Mouse (Mus musculus) hindbrain, embryonic 13.5 days (tissue): ENCODE measurements around the gene Spata25. TPM values are rescaled to one million over a fixed set of nuclear protein-coding genes. Genes with fewer than 3 reads are reported as not detected.

Source experiments
- ATAC-seq: fragments of 200-750 bp; cut with Nextera tagmentation; 2 replicates; pipeline ENCODE4 v1.8.0; 2017; ENCODE audit warnings: moderate TSS enrichment; ENCODE audit not compliant: low FRiP score
- H3K27ac ChIP-seq: fragments of 300-500 bp; sonication (generic); 2 replicates; pipeline ENCODE4 v1.5.1; 2015; ENCODE audit warnings: inconsistent platforms, mild to moderate bottlenecking, moderate library complexity
- H3K27me3 ChIP-seq: fragments of 300-500 bp; sonication (generic); 2 replicates; pipeline ENCODE4 v1.6.1; 2015; ENCODE audit warnings: mild to moderate bottlenecking, inconsistent platforms
- H3K36me3 ChIP-seq: fragments of 300-500 bp; sonication (generic); 2 replicates; pipeline ENCODE4 v1.6.1; 2015; ENCODE audit warnings: mild to moderate bottlenecking, inconsistent platforms
- H3K4me1 ChIP-seq: fragments of 300-500 bp; sonication (generic); replicated peaks from 2 replicates; pipeline ENCODE4 v1.6.1; 2015; ENCODE audit warnings: inconsistent platforms
- H3K4me2 ChIP-seq: fragments of 300-500 bp; sonication (generic); 2 replicates; pipeline ENCODE4 v1.6.1; 2015; ENCODE audit warnings: inconsistent platforms, mild to moderate bottlenecking, moderate library complexity
- H3K4me3 ChIP-seq: fragments of 300-500 bp; sonication (generic); 2 replicates; pipeline ENCODE4 v1.5.1; 2015; ENCODE audit warnings: mild to moderate bottlenecking, inconsistent platforms
- H3K9ac ChIP-seq: fragments of 300-500 bp; sonication (generic); 2 replicates; pipeline ENCODE4 v1.6.1; 2015; ENCODE audit warnings: mild to moderate bottlenecking, inconsistent platforms
- H3K9me3 ChIP-seq: fragments of 300-500 bp; sonication (generic); 2 replicates; pipeline ENCODE4 v1.6.1; 2016; ENCODE audit warnings: inconsistent platforms
- WGBS: fragments of 180-500 bp; shearing (Covaris S2); methylation state at CpG from one replicate; pipeline ENCODE4 v1.1.7; 2015; 5-methylcytosine and 5-hydroxymethylcytosine counted together
- polyA plus RNA-seq: library from polyadenylated mRNA; unstranded; fragments of >200 nt; fragmentation: Nextera tagmentation; extraction: Ambion mirVana; gene quantifications from 2 replicates; pipeline ENCODE4 v1.2.1, GENCODE M21; 2015

Spata25 gene
- polyA plus RNA-seq, 1 experiment from 2014 or later: not detected

DNA sequence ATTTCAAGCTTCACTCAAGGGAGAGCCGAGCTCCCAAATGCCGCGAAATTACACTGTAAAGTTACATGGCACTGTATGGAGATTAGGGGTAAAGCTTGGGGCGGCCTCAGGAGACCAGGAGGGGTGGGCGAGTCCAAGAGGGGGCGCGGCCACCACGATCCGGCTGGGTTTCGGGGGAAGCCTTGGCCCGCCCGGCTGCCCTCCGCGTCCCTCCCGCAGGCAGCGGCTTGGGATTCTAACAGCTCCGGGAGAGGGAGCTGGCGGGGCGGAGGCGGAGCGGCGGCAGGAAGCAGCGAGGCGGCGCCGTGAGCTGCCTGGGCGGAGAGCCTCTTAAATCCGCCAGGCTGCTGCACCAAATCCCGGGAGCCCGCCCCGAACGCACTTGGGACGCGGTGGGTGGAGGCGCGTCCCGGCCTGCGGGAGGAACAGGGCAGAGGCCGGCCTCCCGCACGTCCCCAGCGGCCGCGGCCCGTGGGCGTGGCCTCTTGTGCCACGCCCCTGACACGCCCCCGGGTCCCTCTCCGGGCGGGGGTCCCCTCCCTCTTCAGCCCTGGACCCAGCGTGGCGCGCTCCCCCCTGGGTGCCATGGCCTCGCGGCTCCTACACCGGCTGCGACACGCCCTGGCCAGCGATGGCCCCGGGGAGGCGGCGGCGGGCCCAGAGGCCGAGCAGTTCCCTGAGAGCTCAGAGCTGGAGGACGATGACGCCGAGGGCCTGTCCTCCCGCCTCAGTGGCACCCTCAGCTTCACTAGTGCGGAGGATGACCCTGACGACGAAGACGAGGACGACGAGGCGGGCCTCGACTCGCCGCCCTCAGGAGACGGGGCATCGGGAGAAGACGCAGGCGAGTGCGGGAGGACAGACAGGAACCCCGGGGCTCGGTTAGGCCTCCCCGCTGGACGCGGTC is 42.6 kb downstream of the Spata25 start, which contains the start of gene Snx21:
TSS of gene Snx21 (plus strand) at position 343 of the 907 bp plus-strand sequence.
- peak; percentile 86 for ATAC-seq

DNA sequence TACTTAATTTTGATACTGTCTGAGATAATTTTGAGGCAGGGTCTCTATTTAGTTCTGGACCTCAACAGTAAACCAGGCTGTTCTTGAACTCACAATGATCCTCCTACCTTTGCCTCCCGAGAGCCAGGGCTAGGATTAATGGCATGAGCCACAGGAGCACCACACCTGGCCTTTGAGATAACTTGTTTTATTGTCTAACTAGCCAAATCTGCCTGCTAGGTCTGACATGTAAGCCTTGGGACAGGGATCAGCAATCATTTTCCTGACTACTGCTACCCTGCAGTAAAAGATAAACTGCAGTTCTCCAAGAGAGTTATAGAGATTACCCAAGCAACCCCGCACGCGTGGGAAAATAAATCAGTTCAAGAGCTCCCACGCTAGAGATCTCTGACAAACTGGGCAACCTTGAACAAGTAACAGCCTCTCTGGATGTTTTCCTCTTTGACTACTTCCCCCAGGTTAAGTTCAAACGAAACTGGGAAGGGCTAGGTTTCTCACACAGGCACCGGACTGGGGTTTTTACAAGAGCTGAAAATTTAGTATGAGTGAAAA is 43.4 kb downstream of the Spata25 start:
- Histone ChIP-seq H3K27me3 (0 out of 2 replicates have a peak, but pooled peaks cover 6% of the 10 kb centered on the region), H3K4me1 (peaks cover 33% of the 10 kb centered on the region), H3K4me3 (peak overlapping the region; percentile 66), H3K36me3 (0 out of 2 replicates have a peak, but pooled peaks cover 3% of the 10 kb centered on the region), H3K27ac (no peak overlapping the region), H3K4me2 (peak overlapping the region; percentile 91), H3K9ac (peak overlapping the region; percentile 82), H3K9me3 (no peaks in the 10 kb centered on the region)
- WGBS: 15% methylated on average over 7 of the region's 7 CpGs
- no peak for ATAC-seq

More for the DNA sequence above, 42.6 kb downstream of the Spata25 start, which contains the start of gene Snx21:
- peak within 1 kb of the TSS; percentile 69 for H3K27ac ChIP-seq
- peaks cover 6% of the 10 kb centered on the region; the same call in 1 of the 2 replicates for H3K36me3 ChIP-seq
- H3K4me2 ChIP-seq: peak within 1 kb of the TSS; percentile 91
- no peaks in the 10 kb centered on the region for H3K9me3 ChIP-seq
- peaks cover 33% of the 10 kb centered on the region for H3K4me1 ChIP-seq
- H3K9ac ChIP-seq: peak within 1 kb of the TSS; percentile 82
- peak within 1 kb of the TSS; percentile 66 for H3K4me3 ChIP-seq
- WGBS: under 1% methylated on average over 87 of the region's 89 CpGs
- 0 out of 2 replicates have a peak, but pooled peaks cover 6% of the 10 kb centered on the region for H3K27me3 ChIP-seq

DNA sequence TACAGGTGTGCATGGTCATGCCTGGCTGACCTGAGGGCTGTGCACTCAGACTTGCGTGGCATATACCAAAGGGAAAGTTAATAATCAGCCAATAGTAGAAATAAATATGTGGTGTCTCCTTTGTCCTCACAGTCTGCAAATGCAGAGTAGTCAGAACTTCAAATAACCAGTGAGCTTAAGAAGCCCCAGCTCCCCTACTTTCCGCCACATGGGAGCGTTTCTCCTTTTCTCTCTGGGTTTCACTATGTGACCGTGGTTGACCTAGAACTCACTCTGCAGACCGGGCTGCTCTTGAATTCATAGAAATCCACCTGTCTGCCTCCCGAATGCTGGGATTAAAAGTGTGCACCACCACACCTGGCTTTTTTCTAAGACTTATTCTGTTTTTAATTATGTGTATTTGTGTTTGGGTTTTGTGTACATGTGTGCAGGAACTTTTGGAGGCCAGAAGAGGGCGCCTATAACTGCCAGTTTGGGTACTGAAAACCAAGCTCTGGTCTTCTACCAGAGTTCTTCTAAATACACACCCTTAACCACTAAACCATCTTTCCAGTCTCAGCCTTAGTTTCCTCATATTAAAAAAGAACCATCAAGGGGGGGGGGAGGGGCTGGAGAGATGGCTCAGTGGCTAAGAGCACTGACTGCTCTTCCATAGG is 44.3 kb downstream of the Spata25 start:
- Histone ChIP-seq H3K9ac (no peak overlapping the region), H3K9me3 (no peaks in the 10 kb centered on the region), H3K36me3 (0 out of 2 replicates have a peak, but pooled peaks cover 2% of the 10 kb centered on the region), H3K4me2 (no peak overlapping the region), H3K4me1 (peaks cover 33% of the 10 kb centered on the region), H3K4me3 (no peak overlapping the region), H3K27ac (no peak overlapping the region), H3K27me3 (0 out of 2 replicates have a peak, but pooled peaks cover 9% of the 10 kb centered on the region)
- no peak for ATAC-seq
- 79% methylated on average over 7 of the region's 7 CpGs for WGBS

- Histone ChIP-seq H3K36me3 (no peaks in the 10 kb centered on the region), H3K9ac (no peak overlapping the region), H3K27me3 (0 out of 2 replicates have a peak, but pooled peaks cover 9% of the 10 kb centered on the region), H3K4me2 (no peak overlapping the region), H3K4me1 (peaks cover 20% of the 10 kb centered on the region), H3K27ac (no peak overlapping the region), H3K9me3 (no peaks in the 10 kb centered on the region), H3K4me3 (no peak overlapping the region)
- WGBS: 78% methylated on average over 4 of the region's 4 CpGs
- ATAC-seq: no peak
Measured at GRCm38 (mm10) chr2:164781876-164782275, 46.5 kb downstream of the Spata25 start.

DNA sequence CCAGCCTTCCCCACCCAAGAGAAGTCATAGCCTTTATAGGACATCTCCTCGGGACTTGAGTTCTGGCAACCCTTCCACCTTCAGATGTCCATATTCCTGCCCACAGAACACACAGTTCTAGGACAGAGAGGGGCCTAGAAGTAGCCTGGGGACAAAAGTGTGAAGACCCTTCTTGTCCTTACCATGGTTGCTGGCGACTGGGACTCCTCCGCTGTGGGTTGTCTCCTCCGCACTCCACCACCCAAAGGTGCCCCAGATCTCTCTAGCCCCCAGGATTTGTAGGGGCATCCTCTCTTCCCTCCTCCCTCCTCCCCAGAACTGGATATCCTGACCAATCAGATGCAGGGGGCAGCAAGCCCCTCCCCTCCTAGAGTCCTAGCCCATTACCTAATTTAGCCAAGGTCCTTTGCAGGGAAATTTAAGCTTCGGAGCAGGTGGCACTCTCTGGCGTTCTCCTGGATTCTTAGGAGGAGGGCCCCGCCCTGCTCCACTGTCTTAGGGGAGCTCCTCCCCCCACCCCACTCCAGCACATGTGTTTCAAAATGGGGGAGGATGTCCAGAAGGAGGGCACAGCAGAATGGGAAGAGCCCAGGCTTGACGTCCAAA is 48.8 kb downstream of the Spata25 start, which contains the start of gene Tnnc2:
TSS of gene Tnnc2 (minus strand) at position 487 of the 606 bp plus-strand sequence.
- Histone ChIP-seq H3K27ac (no peak within 1 kb of the TSS), H3K27me3 (0 out of 2 replicates have a peak, but pooled peaks cover 11% of the 10 kb centered on the region), H3K9me3 (no peaks in the 10 kb centered on the region), H3K4me1 (peaks cover under 1% of the 10 kb centered on the region; the same call in 1 of the 2 replicates), H3K4me3 (no peak within 1 kb of the TSS), H3K4me2 (no peak within 1 kb of the TSS), H3K36me3 (no peaks in the 10 kb centered on the region), H3K9ac (no peak within 1 kb of the TSS)
- no peak for ATAC-seq
- 68% methylated on average over 8 of the region's 8 CpGs for WGBS

GRCm38 (mm10) chr2:164778809-164779208 is 49.5 kb downstream of the Spata25 start:
- ATAC-seq: no peak
- Histone ChIP-seq H3K27ac (no peak overlapping the region), H3K4me2 (no peak overlapping the region), H3K9ac (no peak overlapping the region), H3K36me3 (no peaks in the 10 kb centered on the region), H3K4me3 (no peak overlapping the region), H3K27me3 (0 out of 2 replicates have a peak, but pooled peaks cover 8% of the 10 kb centered on the region), H3K4me1 (no peaks in the 10 kb centered on the region), H3K9me3 (no peaks in the 10 kb centered on the region)
- WGBS: 92% methylated on average over 7 of the region's 7 CpGs

- H3K36me3 ChIP-seq: no peaks in the 10 kb centered on the region
- H3K4me1 ChIP-seq: no peaks in the 10 kb centered on the region
- 0 out of 2 replicates have a peak, but pooled peaks cover 5% of the 10 kb centered on the region for H3K27me3 ChIP-seq
- H3K4me2 ChIP-seq: no peak overlapping the region
- 92% methylated on average over 11 of the region's 11 CpGs for WGBS
- no peak overlapping the region for H3K4me3 ChIP-seq
- no peaks in the 10 kb centered on the region for H3K9me3 ChIP-seq
- ATAC-seq: no peak
- H3K27ac ChIP-seq: no peak overlapping the region
- no peak overlapping the region for H3K9ac ChIP-seq
Measured at GRCm38 (mm10) chr2:164778015-164778287, 50.4 kb downstream of the Spata25 start.

DNA sequence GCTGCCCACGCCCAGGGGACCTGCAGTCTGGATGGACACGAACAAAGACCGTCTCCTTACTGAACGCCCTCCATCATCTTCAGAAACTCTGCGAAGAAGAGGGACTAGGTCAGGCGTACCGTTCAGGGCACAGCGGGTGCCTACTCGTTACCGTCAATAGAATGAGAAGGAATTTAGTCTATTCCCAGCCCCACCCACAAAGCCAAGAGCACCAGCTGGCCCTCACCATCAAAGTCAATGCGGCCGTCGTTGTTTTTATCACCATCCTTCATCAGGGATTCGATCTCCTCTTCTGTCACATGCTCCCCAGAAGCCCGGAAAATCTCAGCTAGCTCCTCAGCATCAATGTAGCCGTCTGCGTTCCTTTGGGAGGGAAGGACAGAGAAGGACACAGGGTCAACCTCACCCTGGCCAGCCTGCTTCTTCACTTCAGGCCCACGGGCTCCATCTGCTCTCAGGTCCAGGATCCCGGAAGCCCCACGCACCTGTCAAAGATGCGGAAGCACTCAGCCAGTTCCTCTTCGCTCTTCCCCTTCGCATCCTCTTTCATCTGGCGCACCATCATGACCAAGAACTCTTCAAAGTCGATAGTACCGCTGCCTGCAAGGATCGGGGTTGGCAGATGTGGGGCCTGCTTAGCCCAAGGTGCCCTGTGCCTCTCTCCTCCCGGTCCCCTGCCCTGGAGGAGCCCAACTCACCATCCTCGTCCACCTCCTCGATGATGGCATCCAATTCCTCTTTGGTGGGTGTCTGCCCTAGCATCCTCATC is 50.9 kb downstream of the Spata25 start:
- no peak overlapping the region for H3K4me2 ChIP-seq
- H3K27me3 ChIP-seq: 0 out of 2 replicates have a peak, but pooled peaks cover 5% of the 10 kb centered on the region
- H3K4me3 ChIP-seq: no peak overlapping the region
- no peak overlapping the region for H3K9ac ChIP-seq
- no peaks in the 10 kb centered on the region for H3K4me1 ChIP-seq
- no peaks in the 10 kb centered on the region for H3K9me3 ChIP-seq
- no peak for ATAC-seq
- 84% methylated on average over 30 of the region's 30 CpGs for WGBS
- no peak overlapping the region for H3K27ac ChIP-seq
- H3K36me3 ChIP-seq: no peaks in the 10 kb centered on the region

DNA sequence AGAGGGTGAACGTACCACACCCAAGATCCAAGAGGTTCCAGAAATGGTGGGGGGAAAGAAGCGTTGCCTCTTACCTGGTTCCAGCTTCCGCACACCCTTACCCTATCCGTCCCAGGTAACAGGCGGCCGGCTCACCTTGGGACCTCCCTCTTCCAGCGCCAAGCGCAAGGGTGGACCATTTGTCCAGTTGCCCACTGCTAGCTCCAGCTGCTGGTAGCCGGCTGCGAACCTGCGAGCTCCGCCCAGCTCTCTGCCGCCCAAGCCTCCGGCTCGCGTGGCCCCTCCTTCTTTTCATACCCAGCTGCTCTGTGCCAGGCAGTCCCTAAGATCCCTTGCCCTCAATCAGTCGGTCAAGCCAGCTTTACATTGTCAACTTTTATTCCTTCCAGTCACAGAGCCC is 51.5 kb downstream of the Spata25 start:
- no peak for ATAC-seq
- Histone ChIP-seq H3K9ac (no peak overlapping the region), H3K36me3 (no peaks in the 10 kb centered on the region), H3K4me3 (no peak overlapping the region), H3K4me1 (peaks cover 6% of the 10 kb centered on the region; the same call in 1 of the 2 replicates), H3K4me2 (no peak overlapping the region), H3K27me3 (0 out of 2 replicates have a peak, but pooled peaks cover 5% of the 10 kb centered on the region), H3K9me3 (no peaks in the 10 kb centered on the region), H3K27ac (no peak overlapping the region)
- 67% methylated on average over 17 of the region's 17 CpGs for WGBS
